Mouse (Mus musculus) left cerebral cortex, postnatal 25 days (tissue): Measurements from ENCODE around the gene Bud23. TPM values are rescaled to one million over a fixed set of nuclear protein-coding genes. Genes with fewer than 3 reads are reported as not detected.

Experiments
- DNase-seq, 2 experiments: peaks; one replicate each; pipeline ENCODE4 v3.0.0; 2022; ENCODE audit warnings: low spot score in 2 of 2, mixed read lengths in 1 of 2
- intact Hi-C: fragments of 180-260 bp; cut with DNase I; formaldehyde crosslinking; loops from one replicate; pipeline ENCODE4 v1.15.1; 2025
- total RNA-seq, 2 experiments: library from RNA; stranded (reverse); gene quantifications; 2 replicates each; pipeline ENCODE4 v1.2.3; 2021

Gene Bud23
- total RNA-seq, 2 experiments from 2014 or later, result 49.7 to 51.0 TPM

GRCm38 (mm10) chr5:135029007-135029854 lies 35.5 kb downstream of the Bud23 start:
- DNase-seq, result peak; percentile 71 to 92
- intact Hi-C loops, result no loop called here

GRCm38 (mm10) chr5:135025899-135026298 lies 38.9 kb downstream of the Bud23 start:
- intact Hi-C loops, result loop anchor here (1.0 to 2.0 kb wide), 2 partner anchors 9 to 15 kb away; no protein-coding TSS in a partner anchor

GRCm38 (mm10) chr5:135024665-135025224 lies 40.0 kb downstream of the Bud23 start:
- no peak for DNase-seq
- intact Hi-C loops, result loop anchor here (2.0 kb wide), 1 partner anchor 16 kb away; no protein-coding TSS in a partner anchor

More at GRCm38 (mm10) chr5:135025899-135026298, 38.9 kb downstream of the Bud23 start:
- DNase-seq, result peak in 1 of 2 experiments; percentile 93

GRCm38 (mm10) chr5:135023344-135024173 lies 41.2 kb downstream of the Bud23 start, which contains the start of gene Stx1a:
Gene Stx1a (plus strand): TSS chr5:135023482.
- DNase-seq, result peak; percentile 88 to 93
- intact Hi-C loops, result loop anchor here (2.0 kb wide), 1 partner anchor 17 kb away; no protein-coding TSS in a partner anchor

GRCm38 (mm10) chr5:135021814-135022213 lies 42.9 kb downstream of the Bud23 start:
- DNase-seq, result no peak
- intact Hi-C loops, result no loop called here

GRCm38 (mm10) chr5:135016224-135016759 lies 48.5 kb downstream of the Bud23 start:
- intact Hi-C loops, result loop anchor here (5.0 kb wide), 1 partner anchor 36 kb away; no protein-coding TSS in a partner anchor
- no peak for DNase-seq

GRCm38 (mm10) chr5:135015497-135015896 lies 49.3 kb downstream of the Bud23 start:
- intact Hi-C loops, result loop anchor here (5.0 kb wide), 1 partner anchor 37 kb away; no protein-coding TSS in a partner anchor
- peak; percentile 85 to 94 for DNase-seq

GRCm38 (mm10) chr5:135012671-135013441 lies 51.9 kb downstream of the Bud23 start:
- peak; percentile 72 to 77 for DNase-seq
- intact Hi-C loops, result loop anchor here (5.0 kb wide), 2 partner anchors 139 to 174 kb away; partner anchors contain the start of gene Baz1b

GRCm38 (mm10) chr5:135011809-135012613 lies 52.7 kb downstream of the Bud23 start:
- intact Hi-C loops, result loop anchor here (5.0 kb wide), 2 partner anchors 140 to 175 kb away; partner anchors contain the start of gene Baz1b
- no peak for DNase-seq

- intact Hi-C loops, result loop anchor here (5.0 kb wide), 2 partner anchors 141 to 176 kb away; partner anchors contain the start of gene Baz1b
Observed at GRCm38 (mm10) chr5:135010841-135011743, 53.7 kb downstream of the Bud23 start.

GRCm38 (mm10) chr5:135010320-135010709 lies 54.4 kb downstream of the Bud23 start:
- DNase-seq, result no peak
- intact Hi-C loops, result loop anchor here (5.0 kb wide), 2 partner anchors 142 to 177 kb away; partner anchors contain the start of gene Baz1b

More at GRCm38 (mm10) chr5:135010841-135011743, 53.7 kb downstream of the Bud23 start:
- no peak for DNase-seq

GRCm38 (mm10) chr5:135009590-135010319 lies 55.0 kb downstream of the Bud23 start:
- intact Hi-C loops, result loop anchor here (2.0 to 5.0 kb wide), 3 partner anchors 67 to 178 kb away; partner anchors contain the start of gene Baz1b
- peak; percentile 90 for DNase-seq

GRCm38 (mm10) chr5:135008671-135009589 lies 55.8 kb downstream of the Bud23 start, which contains the start of gene Abhd11:
Gene Abhd11 (plus strand): TSS chr5:135009152.
- intact Hi-C loops, result loop anchor here (2.0 kb wide), 1 partner anchor 68 kb away; no protein-coding TSS in a partner anchor

GRCm38 (mm10) chr5:135007802-135008571 lies 56.8 kb downstream of the Bud23 start:
- intact Hi-C loops, result loop anchor here (2.0 kb wide), 1 partner anchor 69 kb away; no protein-coding TSS in a partner anchor

More at GRCm38 (mm10) chr5:135008671-135009589, 55.8 kb downstream of the Bud23 start, which contains the start of gene Abhd11:
- peak; percentile 96 to 99 for DNase-seq

More at GRCm38 (mm10) chr5:135007802-135008571, 56.8 kb downstream of the Bud23 start:
- DNase-seq, result no peak
